Mouse (Mus musculus) adipocyte (in vitro differentiated cells): ENCODE measurements at regions not wholly inside any gene's neighbourhood (a gene's known extent, or its start where the extent isn't known, plus 50 kb on each side); places are given as distances from the start of the nearest gene placed in this dataset.

ENCODE experiments used
- DNase-seq: peaks from one replicate; pipeline ENCODE4 v3.0.0-alpha.2; 2016; ENCODE audit warnings: low spot score

GRCm38 (mm10) chr5:46278190-46278589 is 420.8 kb upstream of the Lcorl start:
- DNase-seq, result peak; percentile 13

GRCm38 (mm10) chr5:46256730-46257129 is 399.3 kb upstream of the Lcorl start:
- no peak for DNase-seq

- no peak for DNase-seq
Observed at GRCm38 (mm10) chr5:46253940-46254339, 396.5 kb upstream of the Lcorl start.

GRCm38 (mm10) chr5:46235364-46236067 is 378.1 kb upstream of the Lcorl start:
- no peak for DNase-seq

- no peak for DNase-seq
Observed at GRCm38 (mm10) chr5:46232780-46233179, 375.4 kb upstream of the Lcorl start.

- no peak for DNase-seq
Observed at GRCm38 (mm10) chr5:46228667-46229066, 371.3 kb upstream of the Lcorl start.

- DNase-seq, result peak; percentile 19
Observed at GRCm38 (mm10) chr5:46212845-46213468, 355.5 kb upstream of the Lcorl start.

GRCm38 (mm10) chr5:46209076-46209475 is 351.7 kb upstream of the Lcorl start:
- DNase-seq, result no peak

GRCm38 (mm10) chr5:46203744-46204143 is 346.3 kb upstream of the Lcorl start:
- no peak for DNase-seq

GRCm38 (mm10) chr5:46202457-46202772 is 345.0 kb upstream of the Lcorl start:
- DNase-seq, result no peak

- DNase-seq, result no peak
Observed at GRCm38 (mm10) chr5:46201639-46202456, 344.4 kb upstream of the Lcorl start.

- DNase-seq, result no peak
Observed at GRCm38 (mm10) chr5:46186908-46187307, 329.5 kb upstream of the Lcorl start.

GRCm38 (mm10) chr5:46182157-46182556 is 324.7 kb upstream of the Lcorl start:
- no peak for DNase-seq

- DNase-seq, result no peak
Observed at GRCm38 (mm10) chr5:46172315-46172714, 314.9 kb upstream of the Lcorl start.

GRCm38 (mm10) chr5:46160774-46161173 is 303.4 kb upstream of the Lcorl start:
- DNase-seq, result no peak

- no peak for DNase-seq
Observed at GRCm38 (mm10) chr5:46151973-46152372, 294.6 kb upstream of the Lcorl start.

GRCm38 (mm10) chr5:46150825-46151224 is 293.4 kb upstream of the Lcorl start:
- no peak for DNase-seq

GRCm38 (mm10) chr5:46149851-46150615 is 292.6 kb upstream of the Lcorl start:
- no peak for DNase-seq

- no peak for DNase-seq
Observed at GRCm38 (mm10) chr5:46139024-46139423, 281.6 kb upstream of the Lcorl start.

- DNase-seq, result no peak
Observed at GRCm38 (mm10) chr5:46137695-46138094, 280.3 kb upstream of the Lcorl start.

- DNase-seq, result no peak
Observed at GRCm38 (mm10) chr5:46108020-46108419, 250.6 kb upstream of the Lcorl start.

- no peak for DNase-seq
Observed at GRCm38 (mm10) chr5:46103350-46103749, 245.9 kb upstream of the Lcorl start.
